Mouse (Mus musculus) layer of hippocampus, postnatal 25 days (tissue): ENCODE data around the gene Prm2. TPM values are rescaled to one million over a fixed set of nuclear protein-coding genes. Genes with fewer than 3 reads are reported as not detected.
"Not testable (repeated sequence)": the region's sequence is repeated elsewhere in the genome, so short reads cannot be mapped to it uniquely, and the experiment has no call there.

ENCODE experiments used
- DNase-seq, 2 experiments: peaks; one replicate each; pipeline ENCODE4 v3.0.0; 2022; ENCODE audit warnings: mixed read lengths in 2 of 2, low spot score in 1 of 2; ENCODE audit errors: extremely low spot score in 1 of 2
- total RNA-seq, 2 experiments: library from RNA; stranded (reverse); gene quantifications; 2 replicates each; pipeline ENCODE4 v1.2.3; 2021

Gene Prm2
- total RNA-seq, 2 experiments from 2014 or later, result not detected

DNA sequence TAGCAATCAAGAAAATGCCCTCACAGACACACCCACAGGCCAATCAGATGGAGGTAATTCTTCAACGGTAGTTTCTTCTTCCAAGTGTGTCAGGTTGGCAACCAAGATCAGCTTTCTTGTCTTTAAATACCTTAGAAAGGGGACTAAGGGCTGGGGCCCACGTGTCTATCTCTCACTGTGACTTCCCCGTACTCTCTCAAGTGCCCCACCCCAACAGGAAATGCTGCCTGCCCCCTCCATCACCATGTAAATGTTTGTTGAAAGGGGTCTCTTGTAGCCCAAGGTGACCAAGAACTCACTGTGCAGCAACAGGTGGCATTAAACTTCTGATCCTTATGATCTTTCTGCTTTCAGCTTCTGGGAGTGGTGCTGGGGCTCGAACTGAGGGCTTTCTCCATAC is 17.8 kb upstream of the Prm2 start:
- no peak for DNase-seq

GRCm38 (mm10) chr16:10812865-10813371 is 17.0 kb upstream of the Prm2 start, which contains the start of gene Gm11172:
Gene Gm11172 (plus strand): TSS chr16:10812915.
- DNase-seq, result no peak

DNA sequence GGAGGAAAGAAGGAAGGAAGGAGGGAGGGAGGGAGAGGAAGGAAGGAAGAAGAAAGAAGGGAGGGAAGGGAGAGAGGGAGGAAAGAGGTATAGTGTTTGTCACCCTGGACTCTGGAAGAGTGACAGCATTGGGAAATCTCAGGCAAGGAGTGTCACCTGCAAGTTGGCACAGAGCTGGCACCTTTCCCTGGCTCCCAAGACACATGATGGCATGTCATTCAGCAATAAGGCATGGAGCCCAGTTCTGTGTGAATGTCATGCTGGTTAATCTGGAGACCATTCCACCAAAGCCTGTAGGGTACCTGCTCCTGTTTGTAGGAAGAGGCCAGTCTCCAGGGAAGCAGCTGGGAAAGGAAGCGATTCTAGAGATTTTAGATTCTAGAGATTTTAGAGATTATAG is 14.4 kb upstream of the Prm2 start:
- DNase-seq, result no peak

DNA sequence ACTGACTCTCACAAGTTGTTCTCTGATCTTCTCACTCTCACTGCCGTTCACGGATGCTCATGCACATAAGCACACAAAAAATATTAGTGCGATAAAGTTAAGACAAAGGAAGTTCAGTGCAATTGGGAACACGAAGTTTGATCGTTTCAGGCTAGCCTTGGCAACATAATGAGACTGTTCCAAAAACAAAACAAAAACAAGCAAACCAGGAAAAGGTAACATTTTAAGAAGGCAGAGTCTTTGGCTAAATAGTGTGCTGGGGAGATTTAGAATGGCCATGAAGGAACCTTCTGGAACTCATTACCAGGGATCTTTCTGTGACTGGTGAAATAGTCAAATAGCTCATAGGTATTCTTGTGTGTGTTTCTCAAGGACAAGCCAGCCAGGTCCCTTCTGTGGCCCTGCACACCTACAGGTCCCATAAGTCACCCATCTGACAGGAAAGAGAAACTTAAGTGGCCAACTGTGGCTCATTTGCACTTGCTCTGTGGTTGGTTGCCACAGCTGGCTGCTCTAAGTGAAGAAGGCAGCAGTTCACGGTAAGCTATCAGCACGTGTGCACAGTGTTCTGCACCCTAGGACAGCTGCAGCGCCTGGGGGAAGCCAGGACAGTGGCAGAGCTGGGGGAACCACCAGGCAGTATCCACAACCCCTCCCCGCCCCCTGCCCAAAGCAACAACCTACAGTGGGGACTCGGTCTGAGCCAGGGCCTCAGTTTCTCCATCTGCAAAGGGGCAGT is 10.0 kb upstream of the Prm2 start, which contains the start of gene Prm1:
TSS of gene Prm1 (minus strand) at position 51 of the 739 bp plus-strand sequence.
- no peak for DNase-seq

DNA sequence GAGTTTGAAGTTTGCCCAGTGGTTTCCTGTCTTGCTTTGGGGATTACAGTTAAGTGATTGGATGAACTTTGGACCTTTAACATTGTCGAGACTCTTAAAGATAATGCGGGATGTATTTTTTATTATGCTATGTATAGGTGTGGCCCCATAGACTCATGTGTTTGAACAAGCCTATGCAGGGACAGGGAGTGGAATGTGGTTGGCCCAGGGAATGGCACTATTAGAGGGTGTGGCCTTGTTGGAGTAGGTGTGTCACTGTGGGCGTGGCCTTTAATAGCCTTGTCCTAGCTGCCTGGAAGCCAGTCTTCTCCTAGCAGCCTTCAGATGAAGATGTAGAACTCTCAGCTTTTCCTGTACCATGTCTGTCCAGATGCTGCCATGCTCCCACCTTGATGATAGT is 6.5 kb upstream of the Prm2 start:
- DNase-seq, result not testable (repeated sequence)

DNA sequence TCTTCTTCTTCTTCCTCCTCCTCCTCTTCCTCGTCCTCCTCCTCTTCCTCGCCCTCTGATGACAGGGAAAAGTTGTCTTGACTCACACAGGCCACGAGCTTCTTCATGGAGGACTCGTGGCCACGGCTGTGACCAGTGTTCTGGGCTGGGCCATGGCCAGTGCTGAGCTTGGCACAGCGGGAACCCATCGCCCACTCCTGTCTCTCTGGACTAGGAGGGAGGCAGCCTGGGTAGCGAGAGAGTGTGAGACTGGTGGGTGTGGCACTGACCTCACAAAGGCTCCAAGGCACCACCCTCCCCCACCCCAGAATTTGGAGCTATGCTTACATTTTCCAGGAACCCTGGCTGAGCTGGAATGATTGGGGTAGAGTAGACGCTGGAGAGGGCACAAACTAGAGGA is 5.2 kb downstream of the Prm2 start, which contains the start of gene Prm3:
TSS of gene Prm3 (minus strand) at position 213 of the 400 bp plus-strand sequence.
- DNase-seq, result no peak

- DNase-seq, result no peak
Observed at GRCm38 (mm10) chr16:10788866-10789265, 7.1 kb downstream of the Prm2 start.

GRCm38 (mm10) chr16:10788271-10788670 is 7.7 kb downstream of the Prm2 start, which contains the start of gene Tnp2:
Gene Tnp2 (minus strand): TSS chr16:10788660.
- DNase-seq, result no peak

- DNase-seq, result no peak
Observed at GRCm38 (mm10) chr16:10787548-10788058, 8.3 kb downstream of the Prm2 start.

- no peak for DNase-seq
Observed at GRCm38 (mm10) chr16:10786782-10787547, 9.0 kb downstream of the Prm2 start.

DNA sequence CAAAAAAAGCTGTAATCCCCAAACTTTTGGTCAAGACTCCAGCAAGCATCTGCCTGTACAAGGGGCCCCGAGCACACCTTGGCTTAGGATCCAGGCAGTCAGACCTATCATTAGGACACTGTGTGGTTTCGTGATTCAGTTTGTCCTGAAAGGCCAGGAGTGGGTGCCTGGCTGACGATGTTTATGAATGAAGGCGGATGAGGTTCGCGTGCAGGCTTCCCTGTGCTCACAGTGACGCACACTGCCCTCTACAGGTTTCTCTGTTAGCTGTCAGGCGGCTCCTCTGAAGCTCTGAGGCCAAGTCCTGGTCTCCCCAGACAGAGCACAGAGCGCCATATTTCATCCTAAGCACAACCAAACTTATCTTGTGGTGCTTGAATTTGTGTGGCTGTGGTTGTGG is 9.6 kb downstream of the Prm2 start:
- peak; percentile 48 to 71 for DNase-seq

DNA sequence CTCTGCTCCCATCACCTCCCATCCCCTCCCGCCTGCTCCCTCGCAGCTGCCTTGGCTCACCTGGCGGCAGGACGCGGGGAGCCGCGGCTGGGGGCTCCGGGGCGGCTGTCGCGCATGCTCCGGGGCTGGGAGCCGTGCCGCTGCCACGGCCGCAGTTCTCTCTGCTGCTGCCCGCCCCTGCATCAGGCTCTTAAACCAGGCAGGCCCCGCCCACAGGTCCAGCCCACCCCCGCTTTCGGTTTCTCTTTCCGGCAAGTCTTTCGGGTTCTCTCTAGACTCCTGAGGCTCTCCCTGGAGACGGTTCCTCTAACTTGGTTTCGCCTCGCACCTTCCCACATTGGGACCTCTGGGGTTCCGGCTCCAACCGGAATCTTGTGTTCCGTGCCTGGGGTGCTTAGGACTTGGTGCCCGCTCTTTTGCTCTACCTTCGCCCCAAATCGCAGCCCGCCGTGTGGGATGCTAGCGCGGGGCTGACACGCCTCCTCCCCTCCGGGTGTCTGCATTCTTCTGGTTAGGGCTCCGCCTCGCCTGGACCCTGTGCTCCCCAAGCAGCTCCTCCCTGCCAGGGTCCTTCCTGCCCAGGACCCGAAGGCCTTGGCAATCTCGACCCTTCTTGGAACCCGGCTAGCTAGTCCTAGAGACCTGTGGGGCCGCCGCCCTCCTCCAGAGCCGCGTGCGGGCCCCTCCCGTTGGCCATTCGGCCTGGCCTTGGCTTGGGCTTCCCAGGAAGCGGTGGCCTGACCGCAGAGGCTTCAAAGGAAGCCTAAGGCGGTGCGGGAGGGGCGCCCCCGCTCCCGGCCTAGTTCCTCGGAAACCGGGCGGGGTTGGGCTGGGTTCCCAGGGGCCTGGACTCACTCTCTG is 10.3 kb downstream of the Prm2 start, which contains the start of gene Socs1:
TSS of gene Socs1 (minus strand) at position 166 of the 861 bp plus-strand sequence.
- peak; percentile 54 to 57 for DNase-seq

- peak; percentile 85 to 91 for DNase-seq
Observed at GRCm38 (mm10) chr16:10784793-10785370, 11.1 kb downstream of the Prm2 start.

- peak; percentile 17 for DNase-seq
Observed at GRCm38 (mm10) chr16:10783883-10784792, 11.8 kb downstream of the Prm2 start.

DNA sequence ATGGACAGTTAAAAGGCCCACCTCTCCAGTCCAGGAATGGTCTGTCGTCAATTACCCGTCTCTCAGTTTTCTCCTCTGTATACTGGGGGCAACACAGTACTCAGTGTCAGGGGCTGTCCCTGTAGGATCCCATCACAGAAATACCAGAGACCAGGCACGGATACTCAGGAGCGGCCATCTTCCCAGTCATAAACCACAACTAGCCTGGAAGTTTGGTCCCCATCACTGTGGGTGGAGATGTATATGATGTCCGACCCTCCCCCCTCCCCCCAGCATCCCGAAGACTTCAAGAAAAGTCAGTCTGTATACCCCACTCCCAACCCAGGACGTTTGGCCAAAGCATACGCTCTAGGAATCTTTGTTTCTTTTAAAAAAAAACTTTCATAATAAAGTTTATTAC is 12.5 kb downstream of the Prm2 start:
- DNase-seq, result no peak

DNA sequence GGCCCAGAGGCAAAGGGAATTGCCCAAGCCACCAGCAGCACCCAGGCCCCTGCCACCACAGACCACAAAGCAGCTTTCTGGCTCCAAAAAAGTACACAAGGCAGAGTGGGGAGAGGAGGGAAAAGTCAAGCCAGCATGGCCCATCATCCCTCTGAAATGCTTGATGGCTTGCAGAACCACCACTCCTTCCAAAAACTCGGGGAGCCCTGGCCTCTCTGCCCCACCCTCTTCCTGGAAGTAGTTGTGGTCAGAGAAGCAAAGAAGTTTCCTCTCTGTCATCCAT is 12.8 kb downstream of the Prm2 start:
- DNase-seq, result no peak

GRCm38 (mm10) chr16:10782377-10783151 is 13.4 kb downstream of the Prm2 start:
- DNase-seq, result no peak

GRCm38 (mm10) chr16:10781862-10782371 is 14.0 kb downstream of the Prm2 start:
- no peak for DNase-seq
